Mouse (Mus musculus) hindbrain, embryonic 13.5 days (tissue): ENCODE data around the gene Rbm33. TPM values are rescaled to one million over a fixed set of nuclear protein-coding genes. Genes with fewer than 3 reads are reported as not detected.
A peak's percentile ranks its signal among the peaks of the same experiment; 100 is the strongest.

Experiments
- ATAC-seq: fragments of 200-750 bp; cut with Nextera tagmentation; 2 replicates; pipeline ENCODE4 v1.8.0; 2017; ENCODE audit warnings: moderate TSS enrichment; ENCODE audit not compliant: low FRiP score
- H3K27ac ChIP-seq: fragments of 300-500 bp; sonication (generic); 2 replicates; pipeline ENCODE4 v1.5.1; 2015; ENCODE audit warnings: inconsistent platforms, mild to moderate bottlenecking, moderate library complexity
- H3K27me3 ChIP-seq: fragments of 300-500 bp; sonication (generic); 2 replicates; pipeline ENCODE4 v1.6.1; 2015; ENCODE audit warnings: mild to moderate bottlenecking, inconsistent platforms
- H3K36me3 ChIP-seq: fragments of 300-500 bp; sonication (generic); 2 replicates; pipeline ENCODE4 v1.6.1; 2015; ENCODE audit warnings: mild to moderate bottlenecking, inconsistent platforms
- H3K4me1 ChIP-seq: fragments of 300-500 bp; sonication (generic); replicated peaks from 2 replicates; pipeline ENCODE4 v1.6.1; 2015; ENCODE audit warnings: inconsistent platforms
- H3K4me2 ChIP-seq: fragments of 300-500 bp; sonication (generic); 2 replicates; pipeline ENCODE4 v1.6.1; 2015; ENCODE audit warnings: inconsistent platforms, mild to moderate bottlenecking, moderate library complexity
- H3K4me3 ChIP-seq: fragments of 300-500 bp; sonication (generic); 2 replicates; pipeline ENCODE4 v1.5.1; 2015; ENCODE audit warnings: mild to moderate bottlenecking, inconsistent platforms
- H3K9ac ChIP-seq: fragments of 300-500 bp; sonication (generic); 2 replicates; pipeline ENCODE4 v1.6.1; 2015; ENCODE audit warnings: mild to moderate bottlenecking, inconsistent platforms
- H3K9me3 ChIP-seq: fragments of 300-500 bp; sonication (generic); 2 replicates; pipeline ENCODE4 v1.6.1; 2016; ENCODE audit warnings: inconsistent platforms
- WGBS: fragments of 180-500 bp; shearing (Covaris S2); methylation state at CpG from one replicate; pipeline ENCODE4 v1.1.7; 2015; 5-methylcytosine and 5-hydroxymethylcytosine counted together
- polyA plus RNA-seq: library from polyadenylated mRNA; unstranded; fragments of >200 nt; fragmentation: Nextera tagmentation; extraction: Ambion mirVana; gene quantifications from 2 replicates; pipeline ENCODE4 v1.2.1, GENCODE M21; 2015

Rbm33 gene
- polyA plus RNA-seq, 1 experiment from 2014 or later, result 18.1 TPM

DNA sequence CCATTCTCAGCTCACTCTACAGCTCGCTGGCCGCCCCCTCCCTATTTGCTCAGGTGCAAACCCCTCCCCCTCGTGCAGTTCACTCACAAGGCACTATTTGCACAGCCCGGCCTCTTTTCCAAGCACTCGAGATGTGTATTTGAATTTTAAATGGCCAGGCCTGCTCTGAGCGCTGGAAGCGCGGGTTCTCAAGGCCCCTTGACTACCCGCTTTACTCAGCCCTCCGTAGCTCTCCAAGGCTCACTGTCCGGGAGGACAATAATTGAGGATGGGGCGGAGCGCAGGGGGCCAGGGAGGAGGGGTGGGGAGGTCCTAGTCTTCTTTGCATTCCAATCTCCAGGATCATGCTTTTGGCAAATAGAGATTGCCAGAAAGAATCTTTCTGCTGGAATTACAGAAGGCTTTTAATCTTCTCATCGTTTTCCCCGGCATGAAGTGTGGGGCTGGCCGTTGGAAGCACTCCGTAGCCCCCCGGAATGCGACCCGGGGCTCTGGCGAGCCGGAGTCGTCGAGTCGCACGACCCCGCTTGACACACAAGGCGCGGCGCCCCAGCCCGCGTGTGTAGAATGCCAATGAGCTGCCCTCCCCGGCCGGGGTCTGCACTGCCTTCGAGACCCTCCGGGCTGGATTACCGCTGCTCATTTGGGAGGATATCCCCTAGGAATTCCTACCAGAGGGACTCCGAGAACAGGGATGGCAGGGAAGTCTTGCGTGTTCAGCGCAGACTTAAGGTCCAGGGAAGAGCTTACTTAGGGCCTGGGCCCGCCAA, 142.7 kb downstream of the Rbm33 start:
- no peak; the same call in 1 of the 2 replicates for ATAC-seq

DNA sequence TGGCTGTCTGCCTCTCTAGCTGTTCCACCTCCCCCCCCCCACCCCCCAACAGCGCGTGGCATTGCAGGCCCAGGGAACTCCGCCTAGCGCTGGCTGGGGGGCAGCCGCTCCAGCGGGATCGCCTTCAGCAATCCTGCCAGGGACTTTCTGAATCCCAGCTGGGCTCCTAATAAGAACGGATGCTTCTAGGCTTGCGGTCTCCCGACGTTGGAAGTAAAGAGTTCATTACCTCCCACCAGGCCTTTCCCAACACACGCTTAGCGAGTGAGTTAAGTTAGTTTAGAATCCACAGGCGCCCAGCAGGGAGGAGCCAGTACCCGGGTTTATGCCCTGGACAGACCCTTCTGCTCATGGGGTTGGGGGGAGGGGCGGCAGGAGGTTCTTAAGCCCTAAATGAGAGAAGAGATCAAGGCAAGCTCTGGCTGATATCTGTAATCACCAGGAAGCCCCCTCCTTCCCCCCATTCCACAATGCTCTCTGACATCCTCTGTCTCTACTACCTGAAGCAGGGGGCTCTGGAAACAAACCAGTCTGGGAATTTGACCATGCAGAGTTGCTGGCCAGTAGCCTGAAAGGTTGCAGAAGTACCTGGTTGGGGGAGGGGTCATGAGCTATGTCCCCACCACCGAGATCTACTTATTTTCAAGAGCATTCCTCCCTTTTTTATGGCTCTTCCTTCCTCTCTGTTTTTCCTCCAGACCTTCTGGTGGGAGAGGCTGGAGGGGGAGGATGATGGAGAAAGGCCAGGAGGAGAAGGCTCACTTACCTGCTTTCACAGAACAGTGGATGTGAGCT, 143.8 kb downstream of the Rbm33 start:
- Histone ChIP-seq H3K4me1 (peaks cover 63% of the 10 kb centered on the region), H3K9me3 (no peaks in the 10 kb centered on the region), H3K4me3 (no peak overlapping the region), H3K4me2 (peak overlapping the region; percentile 17), H3K9ac (no peak overlapping the region), H3K36me3 (no peaks in the 10 kb centered on the region), H3K27ac (no peak overlapping the region), H3K27me3 (peaks cover 98% of the 10 kb centered on the region)
- WGBS, result 1% methylated on average over 17 of the region's 17 CpGs
- ATAC-seq, result no peak

More for the DNA sequence above, 142.7 kb downstream of the Rbm33 start:
- WGBS, result 2% methylated on average over 41 of the region's 41 CpGs
- Histone ChIP-seq H3K4me3 (peak overlapping the region; percentile 6; the same call in 1 of the 2 replicates), H3K4me2 (peak overlapping the region; percentile 78), H3K27me3 (peaks cover 93% of the 10 kb centered on the region), H3K9me3 (no peaks in the 10 kb centered on the region), H3K9ac (no peak overlapping the region), H3K27ac (no peak overlapping the region), H3K4me1 (peaks cover 52% of the 10 kb centered on the region), H3K36me3 (no peaks in the 10 kb centered on the region)

DNA sequence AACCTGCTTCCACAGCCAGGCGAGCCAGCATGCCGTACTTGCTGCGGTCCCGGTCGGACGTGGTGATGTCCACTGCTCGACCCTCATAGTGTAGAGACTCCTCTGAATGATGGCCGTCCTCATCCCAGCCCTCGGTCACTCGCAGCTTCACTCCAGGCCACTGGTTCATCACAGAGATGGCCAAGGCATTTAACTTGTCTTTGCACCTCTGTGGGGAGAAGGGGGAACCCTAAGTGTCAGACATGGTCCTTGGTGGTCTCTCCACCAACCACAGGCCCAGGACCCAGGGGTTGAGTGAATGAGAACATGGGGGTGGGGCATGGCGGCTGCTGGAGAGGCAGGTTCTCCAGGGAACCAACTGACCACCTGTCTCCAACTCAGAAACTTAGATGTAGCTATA, 144.5 kb downstream of the Rbm33 start:
- Histone ChIP-seq H3K9ac (no peak overlapping the region), H3K4me2 (peak overlapping the region; percentile 17; the same call in 1 of the 2 replicates), H3K4me1 (peaks cover 69% of the 10 kb centered on the region), H3K9me3 (no peaks in the 10 kb centered on the region), H3K4me3 (no peak overlapping the region), H3K36me3 (no peaks in the 10 kb centered on the region), H3K27ac (no peak overlapping the region), H3K27me3 (peaks cover 98% of the 10 kb centered on the region)
- no peak for ATAC-seq
- WGBS, result 13% methylated on average over 11 of the region's 11 CpGs

DNA sequence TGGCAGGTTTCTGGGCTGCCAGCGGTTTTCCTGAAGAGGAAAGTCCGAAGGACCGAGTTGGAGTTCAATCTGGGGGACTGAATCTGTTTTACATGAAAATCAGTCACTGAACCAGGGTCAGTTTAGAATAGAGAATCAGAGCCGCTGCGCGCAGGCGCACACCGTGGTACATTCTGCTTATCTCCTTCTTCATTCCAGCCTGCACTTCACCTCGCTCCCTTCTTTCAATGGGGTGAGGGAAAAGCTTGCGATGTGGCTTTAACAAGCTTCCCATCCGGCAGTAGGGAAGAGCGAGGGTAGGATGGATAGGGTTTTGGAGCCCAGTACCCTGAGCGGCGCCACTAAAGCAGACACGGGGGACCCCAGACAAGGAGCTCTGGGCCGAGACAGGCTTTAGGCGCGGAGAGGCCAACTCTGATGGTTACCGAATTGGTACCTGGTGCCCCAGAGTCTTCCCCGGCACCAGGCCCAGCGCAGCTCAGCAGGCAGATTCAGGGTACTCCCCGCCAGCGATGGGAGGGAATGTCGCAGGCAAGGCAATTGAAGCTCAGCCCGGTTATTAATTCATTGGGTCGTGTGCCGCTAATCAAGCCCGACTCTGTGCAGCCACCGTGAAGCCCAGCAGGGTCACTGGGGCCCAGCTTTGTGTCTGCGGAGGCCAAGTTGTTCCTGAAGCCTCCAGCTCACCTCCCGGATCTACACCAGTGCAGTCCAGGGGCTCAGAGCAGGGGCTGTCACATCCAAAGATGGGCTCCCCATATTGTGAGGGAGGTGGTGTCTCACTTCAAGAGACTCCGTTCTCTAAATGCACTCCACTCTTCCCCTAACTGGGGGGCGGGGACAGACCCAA, 146.0 kb downstream of the Rbm33 start:
- Histone ChIP-seq H3K4me2 (peak overlapping the region; percentile 88), H3K9ac (peak overlapping the region; percentile 53; the same call in 1 of the 2 replicates), H3K9me3 (no peaks in the 10 kb centered on the region), H3K36me3 (no peaks in the 10 kb centered on the region), H3K4me1 (peaks cover 71% of the 10 kb centered on the region), H3K4me3 (peak overlapping the region; percentile 56), H3K27ac (peak overlapping the region; percentile 0; the same call in 1 of the 2 replicates), H3K27me3 (peaks cover 100% of the 10 kb centered on the region)
- 1% methylated on average over 33 of the region's 33 CpGs for WGBS
- ATAC-seq, result no peak

DNA sequence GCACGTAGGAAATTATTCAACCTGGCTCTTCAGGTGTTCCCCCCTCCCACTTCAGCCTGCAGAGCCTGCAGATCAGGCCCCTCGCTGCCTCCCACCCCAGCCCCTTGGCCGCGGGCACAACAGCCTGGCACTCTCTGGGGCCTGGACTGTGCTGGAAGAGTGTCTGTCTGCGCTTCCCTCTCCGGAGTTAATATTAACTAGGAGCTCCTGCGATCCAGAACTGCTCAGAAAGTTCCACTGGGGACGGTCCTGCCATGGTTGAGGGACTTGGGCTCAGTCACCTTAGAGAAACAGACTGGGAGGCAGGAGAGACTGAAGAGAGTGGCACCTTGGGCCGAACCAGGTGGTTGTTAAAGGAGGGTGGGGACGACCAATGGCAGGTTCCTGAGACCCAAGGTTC, 146.7 kb downstream of the Rbm33 start:
- WGBS, result 2% methylated on average over 10 of the region's 10 CpGs
- peak overlapping the region; percentile 0 for H3K27ac ChIP-seq
- peak overlapping the region; percentile 56 for H3K4me3 ChIP-seq
- peak overlapping the region; percentile 88 for H3K4me2 ChIP-seq
- 0 out of 2 replicates have a peak overlapping the region, but pooled peaks have one; percentile 53 for H3K9ac ChIP-seq
- H3K36me3 ChIP-seq, result no peaks in the 10 kb centered on the region
- no peak for ATAC-seq
- no peaks in the 10 kb centered on the region for H3K9me3 ChIP-seq
- peaks cover 100% of the 10 kb centered on the region for H3K27me3 ChIP-seq
- peaks cover 64% of the 10 kb centered on the region for H3K4me1 ChIP-seq

DNA sequence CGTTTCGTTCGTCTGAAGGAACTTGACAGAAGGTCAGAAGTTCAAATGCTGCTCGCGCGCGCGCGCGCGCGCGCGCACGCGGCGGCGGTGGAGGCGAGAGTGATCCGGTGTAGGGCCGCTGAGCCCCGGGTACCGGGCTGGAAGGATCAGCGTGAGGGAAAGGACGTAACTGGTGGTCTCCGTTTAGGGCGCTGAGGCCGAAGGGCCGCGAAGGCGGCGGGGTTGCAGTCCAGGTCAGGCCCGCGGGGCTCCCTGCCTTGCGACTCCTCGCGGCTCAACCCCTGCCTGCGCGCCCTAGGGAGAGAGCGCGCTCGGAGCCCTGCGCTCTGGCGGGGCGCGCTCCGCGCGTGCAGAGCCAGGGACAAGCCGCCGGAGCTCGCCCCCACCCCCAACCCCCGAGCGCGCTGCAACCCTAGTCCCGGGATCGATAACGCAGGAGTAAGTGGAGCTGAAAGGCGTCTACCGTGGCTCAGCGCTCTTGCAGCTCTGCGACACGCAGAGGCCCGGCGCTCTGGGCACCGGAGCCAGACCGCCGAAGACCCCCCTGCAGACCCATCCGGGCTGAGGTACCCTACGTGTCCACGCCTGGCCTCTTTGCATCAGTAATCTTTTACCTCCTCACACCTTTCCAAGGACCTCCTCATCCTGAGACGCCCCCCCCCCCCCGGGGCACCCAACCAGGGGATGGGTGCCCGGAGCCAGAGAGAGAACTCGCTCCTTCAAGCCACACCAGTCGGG, 147.6 kb downstream of the Rbm33 start:
- under 1% methylated on average over 72 of the region's 76 CpGs for WGBS
- Histone ChIP-seq H3K36me3 (no peaks in the 10 kb centered on the region), H3K4me3 (peak overlapping the region; percentile 56), H3K4me2 (peak overlapping the region; percentile 88), H3K4me1 (peaks cover 57% of the 10 kb centered on the region), H3K9ac (peak overlapping the region; percentile 74), H3K27me3 (peaks cover 100% of the 10 kb centered on the region), H3K9me3 (no peaks in the 10 kb centered on the region), H3K27ac (peak overlapping the region; percentile 62; the same call in 1 of the 2 replicates)
- ATAC-seq, result peak; percentile 41

DNA sequence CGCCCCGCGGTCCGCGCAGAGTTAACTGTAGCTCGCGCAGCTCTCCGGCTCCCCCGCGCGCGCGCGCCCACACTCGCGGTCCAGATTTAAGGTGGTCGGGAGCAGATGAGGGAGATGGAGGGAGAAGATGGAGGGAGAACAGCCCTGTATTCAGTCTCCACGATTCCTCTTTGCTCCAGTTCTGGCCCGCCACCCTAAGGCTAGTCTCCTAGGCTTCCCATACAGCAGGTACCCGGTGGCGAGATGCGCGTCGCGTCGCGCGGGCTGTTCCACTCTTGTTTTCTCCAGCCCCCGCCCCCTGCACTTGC, 148.1 kb downstream of the Rbm33 start:
- Histone ChIP-seq H3K9me3 (no peaks in the 10 kb centered on the region), H3K4me3 (peak overlapping the region; percentile 56), H3K4me2 (peak overlapping the region; percentile 88), H3K27me3 (peaks cover 100% of the 10 kb centered on the region), H3K36me3 (no peaks in the 10 kb centered on the region), H3K27ac (peak overlapping the region; percentile 62; the same call in 1 of the 2 replicates), H3K4me1 (peaks cover 51% of the 10 kb centered on the region), H3K9ac (peak overlapping the region; percentile 74)
- ATAC-seq, result peak; percentile 62
- under 1% methylated on average over 29 of the region's 29 CpGs for WGBS

DNA sequence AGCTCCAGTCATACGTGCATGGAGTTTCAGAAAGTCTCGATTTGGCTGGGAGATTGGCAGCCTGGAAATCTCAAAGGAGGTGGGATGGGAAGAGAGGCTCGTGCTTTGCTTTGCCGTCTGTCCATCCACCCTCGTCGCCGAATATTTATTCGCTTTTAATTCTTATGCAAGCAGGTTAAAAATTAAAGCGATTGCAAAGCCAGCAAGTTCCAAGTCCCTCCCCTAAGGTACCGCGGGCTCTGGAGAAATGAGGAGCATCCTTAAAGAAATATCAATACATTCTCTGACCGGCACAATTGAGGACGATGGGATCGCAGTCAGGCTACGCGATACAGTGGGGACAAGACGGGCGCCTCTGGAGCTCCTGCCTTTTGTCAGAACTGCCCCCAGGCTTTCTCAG, 148.6 kb downstream of the Rbm33 start:
- Histone ChIP-seq H3K27ac (peak overlapping the region; percentile 62; the same call in 1 of the 2 replicates), H3K4me1 (peaks cover 47% of the 10 kb centered on the region), H3K4me3 (peak overlapping the region; percentile 56), H3K9me3 (no peaks in the 10 kb centered on the region), H3K9ac (peak overlapping the region; percentile 74), H3K4me2 (peak overlapping the region; percentile 88), H3K27me3 (peaks cover 100% of the 10 kb centered on the region), H3K36me3 (no peaks in the 10 kb centered on the region)
- under 1% methylated on average over 18 of the region's 18 CpGs for WGBS
- no peak for ATAC-seq

DNA sequence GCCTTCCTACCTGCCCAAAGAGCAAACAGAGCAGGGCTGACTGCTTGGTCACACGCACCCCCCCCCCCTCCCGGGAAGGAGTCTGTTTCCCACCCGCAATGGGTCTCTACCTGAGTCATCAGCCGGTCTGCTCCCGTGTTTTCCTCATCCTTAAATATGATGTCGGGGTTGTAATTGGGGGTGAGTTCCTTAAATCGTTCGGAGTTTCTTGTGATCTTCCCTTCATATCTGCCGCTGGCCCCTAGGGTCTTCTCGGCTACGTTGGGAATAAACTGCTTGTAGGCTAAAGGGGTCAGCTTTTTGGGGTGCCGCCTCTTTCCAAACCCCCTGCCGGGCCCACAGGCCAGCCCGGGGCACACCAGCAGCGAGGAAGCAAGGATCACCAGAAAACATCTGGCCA, 149.4 kb downstream of the Rbm33 start:
- whole genome bisulfite sequencing, result 1% methylated on average over 14 of the region's 15 CpGs
- ATAC-seq, result no peak

DNA sequence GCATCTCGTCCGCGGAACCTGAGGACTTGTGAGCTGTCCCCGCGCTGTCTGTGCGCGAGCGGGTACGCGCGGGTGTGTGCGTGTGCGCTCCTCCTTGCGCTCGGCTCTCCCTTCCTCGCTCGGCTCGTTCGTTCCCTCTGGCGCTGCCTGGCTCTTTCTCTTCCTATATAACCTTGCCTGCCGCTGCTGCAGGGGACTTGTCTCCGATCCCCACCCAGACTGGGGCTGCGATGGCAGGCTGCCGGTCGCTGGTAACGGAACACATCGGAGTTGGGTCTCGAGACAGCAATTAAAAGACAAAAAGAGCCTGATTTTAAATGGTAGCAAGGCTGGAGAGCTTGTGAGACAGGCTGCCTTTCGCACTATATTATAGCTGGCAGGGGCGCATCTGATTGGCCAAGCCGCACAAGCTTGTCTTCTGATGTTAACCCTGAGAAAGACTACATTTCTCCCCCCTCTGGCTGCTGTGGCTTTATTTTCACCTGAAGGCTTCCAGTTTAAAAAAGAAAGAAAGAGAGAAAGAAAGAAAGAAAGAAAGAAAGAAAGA, 149.9 kb downstream of the Rbm33 start, which contains the start of gene Shh:
Gene Shh (minus strand): TSS at position 497 of the 547 bp plus-strand sequence.
- Histone ChIP-seq H3K36me3 (no peaks in the 10 kb centered on the region), H3K4me3 (peak within 1 kb of the TSS; percentile 56), H3K9ac (peak within 1 kb of the TSS; percentile 74), H3K9me3 (no peaks in the 10 kb centered on the region), H3K4me2 (peak within 1 kb of the TSS; percentile 88), H3K4me1 (peaks cover 45% of the 10 kb centered on the region), H3K27ac (peak within 1 kb of the TSS; percentile 81), H3K27me3 (peaks cover 97% of the 10 kb centered on the region)
- peak; percentile 60 for ATAC-seq
- under 1% methylated on average over 31 of the region's 31 CpGs for WGBS

More for the DNA sequence above, 149.4 kb downstream of the Rbm33 start:
- no peaks in the 10 kb centered on the region for H3K9me3 ChIP-seq
- peak overlapping the region; percentile 88 for H3K4me2 ChIP-seq
- no peaks in the 10 kb centered on the region for H3K36me3 ChIP-seq
- H3K4me3 ChIP-seq, result peak overlapping the region; percentile 56
- H3K9ac ChIP-seq, result peak overlapping the region; percentile 74
- peaks cover 45% of the 10 kb centered on the region for H3K4me1 ChIP-seq
- peaks cover 100% of the 10 kb centered on the region for H3K27me3 ChIP-seq
- peak overlapping the region; percentile 81 for H3K27ac ChIP-seq
